Mouse (Mus musculus) heart, embryonic 14.5 days (tissue): ENCODE measurements around the gene Sag. TPM values are rescaled to one million over a fixed set of nuclear protein-coding genes. Genes with fewer than 3 reads are reported as not detected.

Experiments
- ATAC-seq: fragments of 200-750 bp; cut with Nextera tagmentation; 2 replicates; pipeline ENCODE4 v1.8.0; 2017; ENCODE audit warnings: low read depth, moderate TSS enrichment; ENCODE audit not compliant: insufficient number of reproducible peaks, insufficient read depth, low FRiP score
- H3K27ac ChIP-seq, 2 experiments: fragments of 200-500 bp in 1 of 2; fragments of 300-500 bp in 1 of 2; sonication (generic) in 1 of 2; replicated peaks in 1 of 2; 2 replicates each; pipeline ENCODE4 v1.5.1; 2012 to 2014; ENCODE audit warnings: low read depth in 2 of 2, low read length in 2 of 2, control low read depth in 1 of 2, mild to moderate bottlenecking in 1 of 2, mixed read lengths in 1 of 2; ENCODE audit not compliant: control insufficient read depth in 1 of 2, insufficient read depth in 1 of 2
- H3K27me3 ChIP-seq: fragments of 300-500 bp; sonication (generic); 2 replicates; pipeline ENCODE4 v1.6.1; 2014; ENCODE audit warnings: mild to moderate bottlenecking, low read length, control low read depth; ENCODE audit not compliant: control insufficient read depth, insufficient read depth
- H3K36me3 ChIP-seq: fragments of 300-500 bp; sonication (generic); 2 replicates; pipeline ENCODE4 v1.6.1; 2014; ENCODE audit warnings: mild to moderate bottlenecking, control low read depth, low read length, mixed read lengths; ENCODE audit not compliant: control insufficient read depth, insufficient read depth
- H3K4me1 ChIP-seq, 2 experiments: fragments of 200-500 bp in 1 of 2; fragments of 300-500 bp in 1 of 2; sonication (generic) in 1 of 2; 2 replicates each; pipeline ENCODE4 v1.6.1; 2012 to 2014; ENCODE audit warnings: low read length in 2 of 2, control low read depth in 1 of 2, mixed read lengths in 1 of 2; ENCODE audit not compliant: control insufficient read depth in 2 of 2, insufficient read depth in 2 of 2
- H3K4me2 ChIP-seq: fragments of 300-500 bp; sonication (generic); 2 replicates; pipeline ENCODE4 v1.6.1; 2014; ENCODE audit warnings: mild to moderate bottlenecking, low read length
- H3K4me3 ChIP-seq, 2 experiments: fragments of 200-500 bp in 1 of 2; fragments of 300-500 bp in 1 of 2; sonication (generic) in 1 of 2; 2 replicates each; pipeline ENCODE4 v1.5.1; 2012 to 2014; ENCODE audit warnings: low read length in 2 of 2, mild to moderate bottlenecking in 2 of 2, control low read depth in 1 of 2, low read depth in 1 of 2, moderate library complexity in 1 of 2; ENCODE audit not compliant: control insufficient read depth in 1 of 2, insufficient read depth in 1 of 2
- H3K9ac ChIP-seq: fragments of 300-500 bp; sonication (generic); 2 replicates; pipeline ENCODE4 v1.6.1; 2014; ENCODE audit warnings: mild to moderate bottlenecking, low read length
- H3K9me3 ChIP-seq: fragments of 300-500 bp; sonication (generic); 2 replicates; pipeline ENCODE4 v1.6.1; 2016; ENCODE audit warnings: low read length, control low read depth; ENCODE audit not compliant: control insufficient read depth
- WGBS: fragments of 180-500 bp; shearing (Covaris S2); extraction: QIAGEN DNeasy Blood & Tissue Kit; methylation state at CpG from one replicate; pipeline ENCODE4 v1.1.7; 2014; 5-methylcytosine and 5-hydroxymethylcytosine counted together
- polyA plus RNA-seq: library from polyadenylated mRNA; unstranded; fragments of >200 nt; fragmentation: Nextera tagmentation; extraction: Ambion mirVana; gene quantifications from 2 replicates; pipeline ENCODE4 v1.2.1, GENCODE M21; 2014

Gene Sag
- polyA plus RNA-seq, 1 experiment from 2014 or later, result 1.1 TPM

- ATAC-seq, result no peak
- no peak overlapping the region for H3K27ac ChIP-seq
- H3K4me3 ChIP-seq, result no peak overlapping the region
- no peak overlapping the region for H3K9ac ChIP-seq
- H3K4me1 ChIP-seq, result no peaks in the 10 kb centered on the region
- H3K36me3 ChIP-seq, result no peaks in the 10 kb centered on the region
- no peaks in the 10 kb centered on the region for H3K9me3 ChIP-seq
- 46% methylated on average over 5 of the region's 5 CpGs for WGBS
- no peak overlapping the region for H3K4me2 ChIP-seq
- H3K27me3 ChIP-seq, result no peaks in the 10 kb centered on the region
Observed at GRCm38 (mm10) chr1:87837018-87837417, 33.5 kb downstream of the Sag start.

DNA sequence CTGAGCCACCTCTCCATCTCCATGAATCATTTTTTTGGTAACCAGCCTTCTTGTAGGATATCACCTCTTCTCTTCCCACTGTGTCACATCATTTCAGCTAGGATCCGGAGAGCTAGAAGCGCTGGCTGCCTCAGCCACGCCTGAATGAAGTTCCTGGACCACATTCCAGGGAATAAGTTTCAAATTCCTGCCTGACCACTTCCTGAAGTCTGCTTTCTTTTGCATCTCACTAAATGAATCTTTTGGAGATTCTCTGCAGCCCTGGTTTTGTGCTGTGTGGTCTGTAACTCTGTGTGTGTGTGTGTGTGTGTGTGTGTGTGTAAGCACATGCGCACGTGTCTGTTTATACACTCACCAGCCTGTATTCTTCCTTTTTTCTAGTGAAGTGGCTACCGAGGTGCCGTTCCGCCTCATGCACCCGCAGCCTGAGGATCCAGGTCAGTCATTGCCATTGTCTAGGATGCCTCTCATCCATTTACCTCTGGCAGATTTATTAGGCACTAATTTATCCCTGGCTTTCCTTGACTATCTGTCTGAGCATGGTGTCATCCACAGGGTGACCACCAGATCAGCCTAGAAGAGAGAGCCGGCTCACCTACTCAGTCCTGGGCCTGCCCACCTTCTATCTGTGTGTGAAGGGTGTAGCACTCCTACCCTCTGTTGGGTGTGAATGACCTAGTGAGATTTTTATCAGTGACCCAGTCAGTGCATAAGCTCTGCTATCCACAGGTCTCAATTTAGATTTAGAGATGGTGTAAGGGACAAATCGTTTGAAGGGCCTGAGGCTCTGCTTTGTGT, 37.1 kb downstream of the Sag start:
- WGBS, result 60% methylated on average over 11 of the region's 11 CpGs
- Histone ChIP-seq H3K27ac (no peak overlapping the region), H3K27me3 (no peaks in the 10 kb centered on the region), H3K9me3 (no peaks in the 10 kb centered on the region), H3K36me3 (no peaks in the 10 kb centered on the region), H3K4me1 (no peaks in the 10 kb centered on the region), H3K9ac (no peak overlapping the region), H3K4me3 (no peak overlapping the region), H3K4me2 (no peak overlapping the region)
- ATAC-seq, result no peak

DNA sequence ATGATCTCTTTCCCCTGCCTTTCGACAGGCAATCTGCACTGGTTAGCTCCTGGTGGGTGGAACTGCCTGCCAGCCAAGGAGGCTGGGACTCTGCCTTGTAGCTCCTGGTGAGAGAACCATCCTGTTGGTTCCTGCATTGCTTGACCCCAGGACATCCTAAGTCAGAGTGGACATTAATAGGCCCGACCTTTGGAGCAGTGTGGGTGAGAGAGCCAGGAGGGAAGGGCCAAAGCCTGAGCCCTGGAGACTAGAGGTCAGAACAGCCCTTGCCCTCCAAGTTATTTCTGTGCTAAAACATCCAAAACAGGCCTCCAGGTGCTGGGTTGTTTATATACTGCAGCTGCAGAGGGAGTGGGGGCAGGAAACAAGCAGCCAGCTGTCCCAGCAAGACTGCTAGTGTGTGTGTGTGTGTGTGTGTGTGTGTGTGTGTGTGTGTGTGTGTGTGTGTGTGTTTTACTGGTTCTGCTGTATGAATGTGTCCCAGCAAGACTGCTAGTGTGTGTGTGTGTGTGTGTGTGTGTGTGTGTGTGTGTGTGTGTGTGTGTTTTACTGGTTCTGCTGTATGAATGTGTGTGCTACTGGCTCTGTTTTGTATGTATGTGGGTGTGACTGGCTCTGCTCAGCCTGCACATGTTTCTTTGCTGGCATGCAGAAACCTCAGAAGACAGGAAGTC, 43.5 kb downstream of the Sag start:
- H3K4me2 ChIP-seq, result no peak overlapping the region
- no peak overlapping the region for H3K4me3 ChIP-seq
- H3K27me3 ChIP-seq, result no peaks in the 10 kb centered on the region
- H3K9me3 ChIP-seq, result 0 out of 2 replicates have a peak, but pooled peaks cover 4% of the 10 kb centered on the region
- no peaks in the 10 kb centered on the region for H3K36me3 ChIP-seq
- H3K4me1 ChIP-seq, result peaks cover 8 to 11% of the 10 kb centered on the region in 2 experiments; a peak in 3 of 4 replicates
- no peak overlapping the region for H3K9ac ChIP-seq
- H3K27ac ChIP-seq, result no peak overlapping the region; a peak in 1 of 4 replicates
- 43% methylated on average over 2 of the region's 2 CpGs for whole genome bisulfite sequencing
- no peak for ATAC-seq

DNA sequence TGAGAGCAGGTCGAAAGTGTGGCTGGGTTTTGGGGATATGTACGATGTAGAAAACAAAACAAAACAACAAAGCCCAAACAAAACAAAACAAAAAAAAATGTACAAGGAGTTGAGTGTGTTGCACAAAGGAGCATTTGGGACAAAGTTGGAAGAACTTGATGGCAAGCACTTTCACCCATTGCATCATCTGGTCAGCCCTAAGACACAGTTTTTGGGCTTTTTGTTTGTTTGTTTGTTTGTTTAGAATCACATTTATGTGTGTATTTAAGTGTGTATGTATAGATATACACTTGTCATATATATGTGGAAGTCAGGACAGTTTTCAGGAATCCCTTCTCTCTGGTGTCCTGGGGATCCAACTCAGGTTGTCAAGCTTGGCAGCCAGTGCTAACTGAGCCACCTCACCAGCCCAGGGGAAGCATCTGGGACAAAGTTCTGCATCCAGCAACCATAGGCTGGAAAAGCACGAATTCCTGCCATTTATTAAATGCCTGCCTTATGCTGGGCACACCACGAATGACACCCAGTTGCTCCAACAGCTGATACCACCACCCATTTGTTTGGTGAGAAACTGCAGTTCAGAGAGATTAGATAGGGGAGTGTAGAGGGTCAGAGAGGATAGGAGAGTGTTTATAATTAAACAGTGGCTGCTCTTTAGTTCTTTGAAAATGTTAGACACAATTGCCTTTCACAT, 44.1 kb downstream of the Sag start:
- Histone ChIP-seq H3K36me3 (no peaks in the 10 kb centered on the region), H3K9me3 (0 out of 2 replicates have a peak, but pooled peaks cover 4% of the 10 kb centered on the region), H3K27ac (no peak overlapping the region), H3K27me3 (no peaks in the 10 kb centered on the region), H3K4me2 (no peak overlapping the region), H3K9ac (no peak overlapping the region), H3K4me1 (peaks cover 11% of the 10 kb centered on the region in 2 experiments; a peak in 3 of 4 replicates), H3K4me3 (no peak overlapping the region)
- no peak for ATAC-seq
- WGBS, result 26% methylated on average over 4 of the region's 4 CpGs

- 43% methylated on average over 11 of the region's 11 CpGs for whole genome bisulfite sequencing
- Histone ChIP-seq H3K4me1 (peaks cover 11 to 13% of the 10 kb centered on the region in 2 experiments; a peak in 3 of 4 replicates), H3K4me2 (no peak overlapping the region), H3K9ac (no peak overlapping the region), H3K27ac (no peak overlapping the region), H3K36me3 (no peaks in the 10 kb centered on the region), H3K9me3 (0 out of 2 replicates have a peak, but pooled peaks cover 4% of the 10 kb centered on the region), H3K4me3 (no peak overlapping the region), H3K27me3 (no peaks in the 10 kb centered on the region)
- ATAC-seq, result no peak
Observed at GRCm38 (mm10) chr1:87848237-87848996, 44.9 kb downstream of the Sag start.

DNA sequence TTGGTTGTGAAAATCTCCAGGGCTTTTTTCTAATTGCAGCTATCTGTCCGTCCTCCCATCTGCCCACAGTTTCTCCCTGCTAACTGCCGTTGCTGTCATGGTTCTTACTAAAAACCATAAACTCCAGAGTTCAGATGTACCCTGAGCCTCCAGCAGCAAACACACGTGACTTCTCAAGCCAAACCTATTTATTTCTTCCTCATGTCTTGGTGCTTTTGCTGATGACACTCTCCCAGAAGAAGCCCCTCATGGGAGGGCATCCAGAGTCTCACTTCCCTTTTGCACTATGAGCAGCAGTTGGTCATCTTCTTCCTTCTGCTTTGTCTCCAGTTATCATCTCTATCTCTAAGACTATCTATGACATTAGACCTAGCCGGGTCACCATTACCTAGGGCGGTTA, 45.8 kb downstream of the Sag start:
- no peak overlapping the region for H3K4me3 ChIP-seq
- peaks cover 13 to 17% of the 10 kb centered on the region in 2 experiments for H3K4me1 ChIP-seq
- WGBS, result 61% methylated on average over 5 of the region's 5 CpGs
- H3K4me2 ChIP-seq, result no peak overlapping the region
- no peak for ATAC-seq
- H3K36me3 ChIP-seq, result no peaks in the 10 kb centered on the region
- H3K27me3 ChIP-seq, result no peaks in the 10 kb centered on the region
- no peak overlapping the region for H3K9ac ChIP-seq
- no peak overlapping the region for H3K27ac ChIP-seq
- H3K9me3 ChIP-seq, result 0 out of 2 replicates have a peak, but pooled peaks cover 4% of the 10 kb centered on the region

DNA sequence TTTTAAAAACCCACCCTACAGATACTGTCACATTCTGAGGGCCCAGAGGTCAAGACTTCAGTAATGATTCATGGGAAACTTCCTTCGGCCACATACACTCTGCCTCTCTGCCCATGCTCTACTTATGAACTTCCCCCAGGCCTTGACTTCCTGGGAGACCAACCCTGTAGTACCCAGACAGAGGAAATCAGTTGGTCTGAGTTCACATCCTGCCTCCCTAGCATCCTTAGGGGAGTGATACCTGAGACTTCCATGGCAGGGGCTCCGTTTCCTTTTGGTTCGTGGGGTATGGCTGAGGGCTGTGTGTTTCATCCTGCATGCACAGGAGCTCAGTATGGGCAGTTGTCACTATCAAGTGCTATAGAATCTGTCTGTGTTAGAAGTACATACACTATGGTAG, 47.9 kb downstream of the Sag start:
- no peak for ATAC-seq
- Histone ChIP-seq H3K4me3 (no peak overlapping the region), H3K9me3 (no peaks in the 10 kb centered on the region), H3K4me1 (peaks cover 19 to 28% of the 10 kb centered on the region in 2 experiments), H3K27ac (no peak overlapping the region), H3K36me3 (no peaks in the 10 kb centered on the region), H3K9ac (no peak overlapping the region), H3K27me3 (no peaks in the 10 kb centered on the region), H3K4me2 (no peak overlapping the region)
- 81% methylated on average over 3 of the region's 3 CpGs for WGBS
